Mouse (Mus musculus) heart, postnatal 4 days (tissue): ENCODE results near the gene Ccdc71. TPM values are rescaled to one million over a fixed set of nuclear protein-coding genes. Genes with fewer than 3 reads are reported as not detected.
A peak's percentile ranks its signal among the peaks of the same experiment; 100 is the strongest.

Experiments
- DNase-seq: peaks from one replicate; pipeline ENCODE4 v3.0.0; 2021
- total RNA-seq, 2 experiments: library from RNA; stranded (reverse); gene quantifications; 2 replicates each; pipeline ENCODE4 v1.2.3; 2021

Gene Ccdc71
- total RNA-seq: 10 to 100 TPM; 27.0 to 28.4 TPM

GRCm38 (mm10) chr9:108460319-108461178 lies at the start of gene Ccdc71:
Gene Ccdc71 (plus strand): TSS chr9:108460527.
- peak; percentile 91 for DNase-seq

GRCm38 (mm10) chr9:108411381-108411942 lies 48.9 kb upstream of the Ccdc71 start:
- DNase-seq: no peak

GRCm38 (mm10) chr9:108412221-108412620 lies 48.1 kb upstream of the Ccdc71 start:
- DNase-seq: peak; percentile 40

- no peak for DNase-seq
Measured at GRCm38 (mm10) chr9:108428384-108428783, 31.9 kb upstream of the Ccdc71 start, which contains the start of gene Ccdc36. Gene Ccdc36 (minus strand): TSS chr9:108428484.

- DNase-seq: peak; percentile 22
Measured at GRCm38 (mm10) chr9:108431431-108432067, 28.8 kb upstream of the Ccdc71 start.

GRCm38 (mm10) chr9:108436182-108436581 lies 24.1 kb upstream of the Ccdc71 start, which contains the start of gene BC048562:
Gene BC048562 (plus strand): TSS chr9:108436482.
- DNase-seq: no peak

GRCm38 (mm10) chr9:108439176-108439575 lies 21.2 kb upstream of the Ccdc71 start:
- DNase-seq: no peak

- no peak for DNase-seq
Measured at GRCm38 (mm10) chr9:108440485-108440884, 19.8 kb upstream of the Ccdc71 start.

- DNase-seq: no peak
Measured at GRCm38 (mm10) chr9:108441236-108441919, 18.9 kb upstream of the Ccdc71 start.

- no peak for DNase-seq
Measured at GRCm38 (mm10) chr9:108445125-108445524, 15.2 kb upstream of the Ccdc71 start.

- DNase-seq: peak; percentile 79
Measured at GRCm38 (mm10) chr9:108449860-108450259, 10.5 kb upstream of the Ccdc71 start.

GRCm38 (mm10) chr9:108450292-108451169 lies 9.8 kb upstream of the Ccdc71 start:
- DNase-seq: peak; percentile 88

GRCm38 (mm10) chr9:108451170-108451493 lies 9.2 kb upstream of the Ccdc71 start:
- DNase-seq: no peak

- no peak for DNase-seq
Measured at GRCm38 (mm10) chr9:108451519-108452160, 8.7 kb upstream of the Ccdc71 start.

GRCm38 (mm10) chr9:108452291-108452906 lies 7.9 kb upstream of the Ccdc71 start:
- DNase-seq: peak; percentile 96

GRCm38 (mm10) chr9:108452911-108453310 lies 7.4 kb upstream of the Ccdc71 start:
- no peak for DNase-seq

GRCm38 (mm10) chr9:108453458-108453857 lies 6.9 kb upstream of the Ccdc71 start:
- no peak for DNase-seq

- DNase-seq: no peak
Measured at GRCm38 (mm10) chr9:108454429-108454828, 5.9 kb upstream of the Ccdc71 start.

- no peak for DNase-seq
Measured at GRCm38 (mm10) chr9:108455747-108456571, 4.4 kb upstream of the Ccdc71 start.

GRCm38 (mm10) chr9:108456953-108457352 lies 3.4 kb upstream of the Ccdc71 start:
- no peak for DNase-seq
